Mouse (Mus musculus): ENCODE data around the gene Ssh2.

DNA sequence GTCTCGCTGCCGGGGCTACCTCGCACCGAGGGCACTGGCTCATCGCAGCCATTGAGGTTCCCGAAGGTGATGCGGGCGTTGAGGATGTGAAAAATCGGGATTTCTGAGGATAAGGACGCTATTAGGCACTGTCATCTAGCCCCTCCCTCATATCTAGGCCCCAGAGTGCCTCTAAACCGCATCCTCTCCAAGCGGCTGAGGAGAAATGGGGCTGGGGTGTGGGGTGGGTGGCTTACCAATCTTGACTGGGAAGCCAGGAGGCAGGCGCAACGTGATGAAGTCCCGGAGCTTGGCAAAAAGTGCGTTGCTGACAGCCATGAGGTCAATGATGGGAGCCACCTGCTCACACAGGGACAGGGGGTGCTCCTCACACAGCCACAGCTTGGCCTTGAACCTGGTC lies 256.7 kb downstream of the Ssh2 start:
- no peak for TF ChIP-seq EP300 (optimal IDR thresholded peaks at IDR 0.05)
- no peak for TF ChIP-seq CTCF (IDR thresholded peaks at IDR 0.05; ENCODE audit: low read depth)
